Mouse (Mus musculus) cortical plate, adult 2 months (tissue): ENCODE measurements around the gene Nhlrc4.

Experiments used
- CTCF ChIP-seq: fragments of 200-500 bp; IDR thresholded peaks from 2 replicates; pipeline ENCODE4 v1.5.1; 2011; ENCODE audit warnings: mild to moderate bottlenecking, control low read depth, low read length; ENCODE audit not compliant: insufficient read depth; ENCODE audit errors: extremely low read depth
- POLR2A ChIP-seq: fragments of 200-500 bp; IDR thresholded peaks from 2 replicates; pipeline ENCODE4 v1.6.1; 2011; ENCODE audit warnings: mild to moderate bottlenecking, low read length, control low read depth; ENCODE audit not compliant: insufficient read depth; ENCODE audit errors: extremely low read depth

- TF ChIP-seq CTCF (no peak), POLR2A (no peak)
Observed at GRCm38 (mm10) chr17:25946349-25946748, 1.6 kb upstream of the Nhlrc4 start.
